Mouse (Mus musculus): Measurements from ENCODE around the gene Tdrkh. TPM values are rescaled to one million over a fixed set of nuclear protein-coding genes. Genes with fewer than 3 reads are reported as not detected.
A peak's percentile ranks its signal among the peaks of the same experiment; 100 is the strongest.

The Tdrkh gene
- polyA plus RNA-seq, 1 experiment: 2.6 TPM

GRCm38 (mm10) chr3:94396336-94396735 lies 16.7 kb upstream of the Tdrkh start:
- DNase-seq: no peak
- peaks cover 27% of the 10 kb centered on the region for H3K4me1 ChIP-seq (replicated peaks; ENCODE audit: control insufficient read depth, insufficient read depth, low read length)
- H3K4me3 ChIP-seq (ENCODE audit: control insufficient read depth, insufficient read depth, low read length): no peak overlapping the region
- no peak overlapping the region for H3K27ac ChIP-seq (ENCODE audit: control insufficient read depth, insufficient read depth, low read length)
- peaks cover 52% of the 10 kb centered on the region for H3K36me3 ChIP-seq (ENCODE audit: control insufficient read depth, insufficient read depth, low read length)
- WGBS: 94% methylated on average over 1 of the region's 1 CpGs
- no peak for TF ChIP-seq POLR2A (IDR thresholded peaks at IDR 0.05; ENCODE audit: control insufficient read depth, extremely low read depth, insufficient read depth, low read length, poor library complexity)
- no peak for TF ChIP-seq CTCF (IDR thresholded peaks at IDR 0.05; ENCODE audit: borderline replicate concordance, control insufficient read depth, extremely low read depth, insufficient read depth, low read length, poor library complexity)
- no peaks in the 10 kb centered on the region for H3K27me3 ChIP-seq (ENCODE audit: control insufficient read depth, insufficient read depth, low read length)

DNA sequence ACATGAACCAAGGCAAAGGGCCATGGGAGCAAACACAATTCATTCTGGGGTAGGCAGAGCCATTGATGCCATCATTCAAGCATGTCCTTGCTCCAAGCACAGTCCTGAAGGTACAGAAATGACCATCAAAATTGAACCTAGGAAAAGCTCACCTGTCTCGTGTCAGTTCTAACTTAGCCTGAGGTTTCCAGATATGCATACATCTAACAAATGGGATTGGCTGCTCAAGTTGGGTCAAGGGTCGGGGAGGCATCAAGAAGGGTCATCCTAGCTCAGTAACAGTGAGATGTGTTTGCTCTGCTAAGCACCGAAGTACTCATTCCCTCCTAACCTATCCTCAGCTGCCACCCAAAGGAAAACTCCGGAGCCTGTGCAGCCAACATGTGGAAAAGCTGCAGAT lies 16.2 kb upstream of the Tdrkh start:
- no peak overlapping the region for H3K27ac ChIP-seq (ENCODE audit: control insufficient read depth, insufficient read depth, low read length)
- 93% methylated on average over 4 of the region's 4 CpGs for WGBS
- H3K27me3 ChIP-seq (ENCODE audit: control insufficient read depth, insufficient read depth, low read length): no peaks in the 10 kb centered on the region
- no peak for DNase-seq
- H3K4me3 ChIP-seq (ENCODE audit: control insufficient read depth, insufficient read depth, low read length): no peak overlapping the region
- H3K36me3 ChIP-seq (ENCODE audit: control insufficient read depth, insufficient read depth, low read length): peaks cover 47% of the 10 kb centered on the region
- TF ChIP-seq CTCF (IDR thresholded peaks at IDR 0.05; ENCODE audit: borderline replicate concordance, control insufficient read depth, extremely low read depth, insufficient read depth, low read length, poor library complexity) (no peak), POLR2A (IDR thresholded peaks at IDR 0.05; ENCODE audit: control insufficient read depth, extremely low read depth, insufficient read depth, low read length, poor library complexity) (no peak)
- peaks cover 24% of the 10 kb centered on the region for H3K4me1 ChIP-seq (replicated peaks; ENCODE audit: control insufficient read depth, insufficient read depth, low read length)

GRCm38 (mm10) chr3:94398217-94398616 lies 14.9 kb upstream of the Tdrkh start, which contains the start of gene Lingo4:
Lingo4 (plus strand) TSS chr3:94398517.
- Histone ChIP-seq H3K4me1 (replicated peaks; ENCODE audit: control insufficient read depth, insufficient read depth, low read length) (peaks cover 30% of the 10 kb centered on the region), H3K27me3 (ENCODE audit: control insufficient read depth, insufficient read depth, low read length) (no peaks in the 10 kb centered on the region), H3K4me3 (ENCODE audit: control insufficient read depth, insufficient read depth, low read length) (peak within 1 kb of the TSS; percentile 2), H3K27ac (ENCODE audit: control insufficient read depth, insufficient read depth, low read length) (peak within 1 kb of the TSS; percentile 11; the same call in 1 of the 2 replicates), H3K36me3 (ENCODE audit: control insufficient read depth, insufficient read depth, low read length) (peaks cover 34% of the 10 kb centered on the region)
- 77% methylated on average over 6 of the region's 6 CpGs for WGBS
- TF ChIP-seq POLR2A (IDR thresholded peaks at IDR 0.05; ENCODE audit: control insufficient read depth, extremely low read depth, insufficient read depth, low read length, poor library complexity) (no peak), CTCF (IDR thresholded peaks at IDR 0.05; ENCODE audit: borderline replicate concordance, control insufficient read depth, extremely low read depth, insufficient read depth, low read length, poor library complexity) (no peak)
- DNase-seq: peak; percentile 5

DNA sequence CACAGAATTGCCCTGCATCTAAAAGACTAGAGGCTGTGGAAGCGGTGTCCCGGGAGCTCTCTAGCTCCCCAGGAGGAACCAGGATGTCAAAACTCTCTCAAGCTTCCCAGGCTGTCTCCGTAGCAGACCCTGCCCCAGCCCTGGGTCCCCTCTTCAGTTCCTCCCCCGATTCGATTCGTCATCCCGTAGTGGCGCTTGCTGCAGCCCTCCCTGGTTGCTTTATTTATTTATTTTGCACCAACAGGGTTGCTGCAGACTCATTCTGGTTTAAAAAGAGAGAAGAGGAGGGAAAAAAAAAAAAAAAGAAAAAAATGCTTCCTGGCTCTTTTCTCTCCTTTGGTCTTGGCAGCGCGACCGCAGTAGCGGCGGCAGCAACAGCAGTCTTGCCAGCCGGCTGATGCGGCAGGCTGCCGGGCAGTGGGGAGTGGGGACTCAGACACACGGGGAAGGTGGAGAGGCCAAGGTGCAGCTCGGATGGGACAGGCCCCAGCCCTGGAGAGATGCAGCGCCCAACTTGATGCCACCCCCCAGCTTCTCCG lies 14.1 kb upstream of the Tdrkh start:
- H3K27ac ChIP-seq (ENCODE audit: control insufficient read depth, insufficient read depth, low read length): peak overlapping the region; percentile 11; the same call in 1 of the 2 replicates
- peak overlapping the region; percentile 2 for H3K4me3 ChIP-seq (ENCODE audit: control insufficient read depth, insufficient read depth, low read length)
- WGBS: 3% methylated on average over 20 of the region's 20 CpGs
- peak; percentile 55 for DNase-seq
- TF ChIP-seq CTCF (IDR thresholded peaks at IDR 0.05; ENCODE audit: borderline replicate concordance, control insufficient read depth, extremely low read depth, insufficient read depth, low read length, poor library complexity): 0 out of 2 replicates have a peak, but pooled peaks have one; percentile 36
- peak; percentile 35; the same call in 1 of the 2 replicates for TF ChIP-seq POLR2A (IDR thresholded peaks at IDR 0.05; ENCODE audit: control insufficient read depth, extremely low read depth, insufficient read depth, low read length, poor library complexity)
- peaks cover 26% of the 10 kb centered on the region for H3K36me3 ChIP-seq (ENCODE audit: control insufficient read depth, insufficient read depth, low read length)
- no peaks in the 10 kb centered on the region for H3K27me3 ChIP-seq (ENCODE audit: control insufficient read depth, insufficient read depth, low read length)
- H3K4me1 ChIP-seq (replicated peaks; ENCODE audit: control insufficient read depth, insufficient read depth, low read length): peaks cover 38% of the 10 kb centered on the region

GRCm38 (mm10) chr3:94399663-94400310 lies 13.3 kb upstream of the Tdrkh start:
- peak; percentile 7 for DNase-seq
- Histone ChIP-seq H3K4me3 (ENCODE audit: control insufficient read depth, insufficient read depth, low read length) (no peak overlapping the region), H3K27ac (ENCODE audit: control insufficient read depth, insufficient read depth, low read length) (no peak overlapping the region), H3K4me1 (replicated peaks; ENCODE audit: control insufficient read depth, insufficient read depth, low read length) (peaks cover 46% of the 10 kb centered on the region), H3K27me3 (ENCODE audit: control insufficient read depth, insufficient read depth, low read length) (no peaks in the 10 kb centered on the region), H3K36me3 (ENCODE audit: control insufficient read depth, insufficient read depth, low read length) (peaks cover 22% of the 10 kb centered on the region)
- TF ChIP-seq CTCF (IDR thresholded peaks at IDR 0.05; ENCODE audit: borderline replicate concordance, control insufficient read depth, extremely low read depth, insufficient read depth, low read length, poor library complexity) (no peak), POLR2A (IDR thresholded peaks at IDR 0.05; ENCODE audit: control insufficient read depth, extremely low read depth, insufficient read depth, low read length, poor library complexity) (no peak)
- 68% methylated on average over 5 of the region's 5 CpGs for WGBS

- Histone ChIP-seq H3K27ac (ENCODE audit: control insufficient read depth, insufficient read depth, low read length) (no peak overlapping the region), H3K36me3 (ENCODE audit: control insufficient read depth, insufficient read depth, low read length) (no peaks in the 10 kb centered on the region; the same call in 1 of the 2 replicates), H3K27me3 (ENCODE audit: control insufficient read depth, insufficient read depth, low read length) (no peaks in the 10 kb centered on the region), H3K4me1 (replicated peaks; ENCODE audit: control insufficient read depth, insufficient read depth, low read length) (peaks cover 48% of the 10 kb centered on the region), H3K4me3 (ENCODE audit: control insufficient read depth, insufficient read depth, low read length) (no peak overlapping the region)
- no peak for DNase-seq
- 88% methylated on average over 8 of the region's 8 CpGs for WGBS
- TF ChIP-seq CTCF (IDR thresholded peaks at IDR 0.05; ENCODE audit: borderline replicate concordance, control insufficient read depth, extremely low read depth, insufficient read depth, low read length, poor library complexity) (no peak), POLR2A (IDR thresholded peaks at IDR 0.05; ENCODE audit: control insufficient read depth, extremely low read depth, insufficient read depth, low read length, poor library complexity) (no peak)
Measured at GRCm38 (mm10) chr3:94402451-94402850, 10.6 kb upstream of the Tdrkh start.
